Comparison of ENCODE assay signal across 29 mouse cellular contexts in genomic region chr2:158681714-158682113, GRCm38 (mm10). TPM values are rescaled to one million over a fixed set of nuclear protein-coding genes. Genes with fewer than 3 reads are reported as not detected.
DNase-seq lines count a peak whose midpoint lies in the region; ATAC-seq and TF ChIP-seq lines count a peak whose summit lies in the region.
"Had no signal": no experiment of that assay in that cellular context is flagged by ENCODE, and none has a peak within 500 bp of the region (broad histone marks: within the 10 kb centered on the region; RNA-seq: fewer than 3 reads in every experiment).

No protein-coding gene starts in this region.

- H3K4me1 ChIP-seq in forebrain, embryonic 16.5 days (replicated peaks; ENCODE audit: control insufficient read depth, insufficient read depth, low read length), result peaks cover 25% of the 10 kb centered on the region
- H3K4me1 ChIP-seq in forebrain, embryonic 10.5 days, result peaks cover 52% of the 10 kb centered on the region
- peaks cover 9% of the 10 kb centered on the region for H3K4me1 ChIP-seq in lung, postnatal 0 days (ENCODE audit: insufficient read depth, low read depth, low read length)
- H3K4me1 ChIP-seq in lung, adult 2 months (ENCODE audit: control insufficient read depth, insufficient read depth, low read length), result peaks cover 15% of the 10 kb centered on the region
- H3K4me1 ChIP-seq in brown adipose tissue, adult 24 weeks (ENCODE audit: control insufficient read depth, insufficient read depth, insufficient read length, low read length), result peaks cover 26% of the 10 kb centered on the region
- H3K4me1 ChIP-seq: intestine, embryonic 15.5 days had no signal

- WGBS in forebrain, embryonic 16.5 days, result 50% methylated on average over 6 of the region's 6 CpGs
- WGBS in forebrain, embryonic 10.5 days, result 84% methylated on average over 6 of the region's 6 CpGs
- WGBS in lung, postnatal 0 days, result 64% methylated on average over 6 of the region's 6 CpGs
- 66% methylated on average over 6 of the region's 6 CpGs for WGBS in lung, adult 2 months

- peak; percentile 62 for ATAC-seq in forebrain, embryonic 16.5 days
- ATAC-seq in lung, postnatal 0 days, result no peak
- ATAC-seq: hindbrain, postnatal 0 days; intestine, embryonic 15.5 days had no signal

- TF ChIP-seq CTCF in lung, postnatal 0 days (IDR thresholded peaks at IDR 0.05), result no peak
- TF ChIP-seq CTCF in lung, adult 2 months (IDR thresholded peaks at IDR 0.05; ENCODE audit: insufficient read depth, low read length), result no peak

- H3K9me3 ChIP-seq in forebrain, embryonic 16.5 days (ENCODE audit: control insufficient read depth, low read length), result no peaks in the 10 kb centered on the region
- H3K9me3 ChIP-seq in forebrain, embryonic 10.5 days, result no peaks in the 10 kb centered on the region
- H3K9me3 ChIP-seq in lung, postnatal 0 days (ENCODE audit: low read length), result no peaks in the 10 kb centered on the region
- H3K9me3 ChIP-seq: embryonic facial prominence, embryonic 13.5 days; heart, embryonic 10.5 days; heart, embryonic 15.5 days; intestine, embryonic 15.5 days; megakaryocyte, embryonic 14.5 days had no signal

- no peaks in the 10 kb centered on the region for H3K27me3 ChIP-seq in forebrain, embryonic 16.5 days (replicated peaks; ENCODE audit: control insufficient read depth, insufficient read depth, low read length)
- H3K27me3 ChIP-seq in forebrain, embryonic 10.5 days (ENCODE audit: poor library complexity, severe bottlenecking), result no peaks in the 10 kb centered on the region
- H3K27me3 ChIP-seq in lung, postnatal 0 days (replicated peaks; ENCODE audit: insufficient read depth, low read length), result no peaks in the 10 kb centered on the region
- H3K27me3 ChIP-seq: embryonic facial prominence, embryonic 13.5 days; heart, embryonic 15.5 days; intestine, embryonic 15.5 days had no signal

- TF ChIP-seq POLR2A in lung, adult 2 months (IDR thresholded peaks at IDR 0.05; ENCODE audit: borderline replicate concordance, extremely low read depth, low read depth, low read length), result no peak

- no peak for TF ChIP-seq EP300 in lung, postnatal 0 days (IDR thresholded peaks at IDR 0.05)

- no peak overlapping the region for H3K4me2 ChIP-seq in forebrain, embryonic 16.5 days (ENCODE audit: low read length)
- H3K4me2 ChIP-seq in lung, postnatal 0 days (replicated peaks; ENCODE audit: low read depth, low read length), result no peak overlapping the region
- H3K4me2 ChIP-seq: embryonic facial prominence, embryonic 13.5 days; heart, embryonic 15.5 days; intestine, embryonic 15.5 days; lung, embryonic 14.5 days had no signal

- H3K27ac ChIP-seq in forebrain, embryonic 16.5 days (ENCODE audit: low read length), result peak overlapping the region; percentile 13; the same call in 1 of the 2 replicates
- no peak overlapping the region for H3K27ac ChIP-seq in forebrain, embryonic 10.5 days
- H3K27ac ChIP-seq in lung, postnatal 0 days (ENCODE audit: low read length), result 0 out of 2 replicates have a peak overlapping the region, but pooled peaks have one; percentile 20
- 0 out of 2 replicates have a peak overlapping the region, but pooled peaks have one; percentile 10 for H3K27ac ChIP-seq in brown adipose tissue, adult 24 weeks (replicated peaks; ENCODE audit: low read depth, low read length)
- H3K27ac ChIP-seq: embryonic facial prominence, embryonic 13.5 days; heart, embryonic 10.5 days; hindbrain, postnatal 0 days; intestine, embryonic 15.5 days; liver, embryonic 14.5 days had no signal

- no peak for DNase-seq in forebrain, embryonic 10.5 days (ENCODE audit: extremely low spot score, low spot score)
- DNase-seq in lung, postnatal 0 days (ENCODE audit: low spot score), result no peak
- no peak for DNase-seq in lung, adult 2 months
- DNase-seq in gastrocnemius, adult 18-20 months (ENCODE audit: low spot score), result no peak
- no peak for DNase-seq in spleen, adult 12 weeks (ENCODE audit: low spot score)
- DNase-seq: adrenal gland, postnatal 14 days; cerebellum, adult 18-20 months; cerebellum, postnatal 10 days; gastrocnemius, postnatal 25 days; heart, adult 11 months; kidney, adult 2 months; kidney, postnatal 10 days; layer of hippocampus, adult 9-11 months; liver; lung, postnatal 4 days; right cerebral cortex, postnatal 14 days; spleen, adult 18-20 months; thymus, adult 18-20 months; thymus, postnatal 25 days had no signal

- no peaks in the 10 kb centered on the region for H3K36me3 ChIP-seq in forebrain, embryonic 16.5 days (ENCODE audit: control insufficient read depth, insufficient read depth)
- H3K36me3 ChIP-seq in forebrain, embryonic 10.5 days (replicated peaks), result no peaks in the 10 kb centered on the region
- H3K36me3 ChIP-seq in lung, postnatal 0 days (ENCODE audit: insufficient read depth, low read length), result no peaks in the 10 kb centered on the region
- H3K36me3 ChIP-seq: embryonic facial prominence, embryonic 13.5 days; heart, embryonic 10.5 days; heart, embryonic 15.5 days; intestine, embryonic 15.5 days had no signal

- H3K9ac ChIP-seq in forebrain, embryonic 16.5 days (replicated peaks; ENCODE audit: low read depth, low read length), result no peak overlapping the region
- H3K9ac ChIP-seq in lung, postnatal 0 days (replicated peaks; ENCODE audit: low read depth), result no peak overlapping the region
- H3K9ac ChIP-seq: embryonic facial prominence, embryonic 13.5 days; heart, embryonic 15.5 days; intestine, embryonic 15.5 days; liver, embryonic 14.5 days; lung, embryonic 14.5 days had no signal

- no peak overlapping the region for H3K4me3 ChIP-seq in forebrain, embryonic 16.5 days (replicated peaks; ENCODE audit: low read length)
- no peak overlapping the region for H3K4me3 ChIP-seq in forebrain, embryonic 10.5 days
- H3K4me3 ChIP-seq in lung, postnatal 0 days (ENCODE audit: low read depth, low read length), result no peak overlapping the region
- H3K4me3 ChIP-seq in lung, adult 2 months (replicated peaks; ENCODE audit: extremely low read depth, low read depth, low read length), result no peak overlapping the region
- no peak overlapping the region for H3K4me3 ChIP-seq in brown adipose tissue, adult 24 weeks (ENCODE audit: insufficient read depth, low read depth, low read length)
- H3K4me3 ChIP-seq: embryonic facial prominence, embryonic 13.5 days; heart, embryonic 10.5 days; heart, embryonic 15.5 days; intestine, embryonic 15.5 days; megakaryocyte, embryonic 14.5 days had no signal

RNA-seq across cellular contexts. Expression of gene Ppp1r16b, which starts 16.5 kb away (rescaled TPM):
- polyA plus RNA-seq in forebrain, embryonic 16.5 days (2015; fragmentation: Nextera tagmentation; extraction: Ambion mirVana), result 30.3 and 33.3 TPM in 2 replicates
- polyA plus RNA-seq in forebrain, embryonic 10.5 days (2016; fragmentation: Nextera tagmentation; extraction: Ambion mirVana), result 2.2 and 2.3 TPM in 2 replicates
- 30.6 and 48.6 TPM in 2 replicates for polyA plus RNA-seq in lung, postnatal 0 days (2015; fragmentation: Nextera tagmentation; extraction: Ambion mirVana)
- polyA plus RNA-seq in lung, adult 2 months (2012; rRNA removed), result 31.6 and 43.5 TPM in 2 replicates
- polyA plus RNA-seq in brown adipose tissue, adult 24 weeks (2012; ENCODE audit: insufficient read depth, insufficient read length, missing spikeins), result 1.1 and 2.3 TPM in 2 replicates
- total RNA-seq in gastrocnemius, adult 18-20 months (2021), result 1 to 10 TPM; 2.3 to 4.4 TPM

RNA-seq across cellular contexts. Expression of gene Actr5, which starts 57.0 kb away (rescaled TPM):
- 11.3 and 12.3 TPM in 2 replicates for polyA plus RNA-seq in forebrain, embryonic 16.5 days (2015; fragmentation: Nextera tagmentation; extraction: Ambion mirVana)
- 14.1 and 17.0 TPM in 2 replicates for polyA plus RNA-seq in forebrain, embryonic 10.5 days (2016; fragmentation: Nextera tagmentation; extraction: Ambion mirVana)
- 6.4 and 6.6 TPM in 2 replicates for polyA plus RNA-seq in lung, postnatal 0 days (2015; fragmentation: Nextera tagmentation; extraction: Ambion mirVana)
- 8.1 and 9.0 TPM in 2 replicates for polyA plus RNA-seq in lung, adult 2 months (2012; rRNA removed)
- polyA plus RNA-seq in brown adipose tissue, adult 24 weeks (2012; ENCODE audit: insufficient read depth, insufficient read length, missing spikeins), result 3.5 and 3.9 TPM in 2 replicates
- 1 to 10 TPM; 3.8 to 4.0 TPM for total RNA-seq in gastrocnemius, adult 18-20 months (2021)
